Mouse (Mus musculus): Measurements from ENCODE around the gene Pbp2.

DNA sequence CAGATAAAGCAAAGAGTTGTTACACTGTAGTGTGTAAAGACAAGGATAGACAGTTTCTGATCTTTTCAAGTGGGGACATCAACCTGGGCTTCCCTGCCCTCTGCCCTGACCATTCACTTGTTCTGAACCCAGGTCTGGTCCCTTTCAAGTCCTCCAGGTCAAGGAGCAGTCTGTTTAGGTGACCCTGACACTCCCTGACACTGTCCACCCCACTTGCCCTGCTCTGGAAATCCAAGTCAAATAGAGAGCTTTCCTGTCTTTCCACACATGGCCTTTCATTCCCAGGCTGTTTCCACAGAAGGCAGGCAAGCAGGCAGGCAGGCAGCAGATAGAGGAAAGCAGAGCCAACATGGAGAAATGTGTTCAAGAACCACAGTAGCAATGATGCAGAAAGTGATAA, 41.8 kb downstream of the Pbp2 start:
- TF ChIP-seq POLR2A (IDR thresholded peaks at IDR 0.05; ENCODE audit: control insufficient read depth, extremely low read depth, insufficient read depth, low read length, poor library complexity) (no peak), CTCF (IDR thresholded peaks at IDR 0.05; ENCODE audit: borderline replicate concordance, control insufficient read depth, extremely low read depth, insufficient read depth, low read length, poor library complexity) (no peak)

Measured in thymus, adult 2 months (tissue).